Mouse (Mus musculus) forebrain, embryonic 13.5 days (tissue): ENCODE measurements at regions not wholly inside any gene's neighbourhood (a gene's known extent, or its start where the extent isn't known, plus 50 kb on each side); places are given as distances from the start of the nearest gene placed in this dataset.
A peak's percentile ranks its signal among the peaks of the same experiment; 100 is the strongest.

Experiments used
- ATAC-seq: fragments of 200-750 bp; cut with Nextera tagmentation; 2 replicates; pipeline ENCODE4 v1.8.0; 2017
- H3K27ac ChIP-seq: fragments of 300-500 bp; sonication (generic); 2 replicates; pipeline ENCODE4 v1.5.1; 2015; ENCODE audit warnings: inconsistent platforms, mild to moderate bottlenecking, moderate library complexity
- H3K27me3 ChIP-seq: fragments of 300-500 bp; sonication (generic); 2 replicates; pipeline ENCODE4 v1.6.1; 2015; ENCODE audit warnings: mild to moderate bottlenecking, inconsistent platforms
- H3K36me3 ChIP-seq: fragments of 300-500 bp; sonication (generic); 2 replicates; pipeline ENCODE4 v1.6.1; 2015; ENCODE audit warnings: mild to moderate bottlenecking, inconsistent platforms; ENCODE audit not compliant: poor library complexity, severe bottlenecking
- H3K4me1 ChIP-seq: fragments of 300-500 bp; sonication (generic); 2 replicates; pipeline ENCODE4 v1.6.1; 2015; ENCODE audit warnings: inconsistent platforms
- H3K4me2 ChIP-seq: fragments of 300-500 bp; sonication (generic); 2 replicates; pipeline ENCODE4 v1.6.1; 2015; ENCODE audit warnings: inconsistent platforms, mild to moderate bottlenecking, moderate library complexity
- H3K4me3 ChIP-seq: fragments of 300-500 bp; sonication (generic); 2 replicates; pipeline ENCODE4 v1.5.1; 2015; ENCODE audit warnings: mild to moderate bottlenecking, inconsistent platforms
- H3K9ac ChIP-seq: fragments of 300-500 bp; sonication (generic); 2 replicates; pipeline ENCODE4 v1.6.1; 2015; ENCODE audit warnings: mild to moderate bottlenecking, inconsistent platforms
- H3K9me3 ChIP-seq: fragments of 300-500 bp; sonication (generic); replicated peaks from 2 replicates; pipeline ENCODE4 v1.6.1; 2016; ENCODE audit warnings: inconsistent platforms
- WGBS: fragments of 180-500 bp; shearing (Covaris S2); methylation state at CpG from one replicate; pipeline ENCODE4 v1.1.7; 2015; 5-methylcytosine and 5-hydroxymethylcytosine counted together

GRCm38 (mm10) chr5:133576595-133576994 lies 522.9 kb upstream of the Castor2 start:
- Histone ChIP-seq H3K27me3 (no peaks in the 10 kb centered on the region), H3K4me2 (no peak overlapping the region), H3K4me3 (no peak overlapping the region), H3K27ac (no peak overlapping the region), H3K4me1 (no peaks in the 10 kb centered on the region), H3K9me3 (0 out of 2 replicates have a peak, but pooled peaks cover 4% of the 10 kb centered on the region), H3K36me3 (no peaks in the 10 kb centered on the region), H3K9ac (no peak overlapping the region)
- WGBS, result 73% methylated on average over 6 of the region's 6 CpGs
- ATAC-seq, result no peak

GRCm38 (mm10) chr5:133569096-133569495 lies 530.4 kb upstream of the Castor2 start:
- Histone ChIP-seq H3K4me2 (no peak overlapping the region), H3K27ac (no peak overlapping the region), H3K27me3 (no peaks in the 10 kb centered on the region), H3K9me3 (no peaks in the 10 kb centered on the region), H3K9ac (no peak overlapping the region), H3K4me3 (no peak overlapping the region), H3K4me1 (peaks cover 7% of the 10 kb centered on the region; the same call in 1 of the 2 replicates), H3K36me3 (no peaks in the 10 kb centered on the region)
- ATAC-seq, result no peak
- WGBS, result 92% methylated on average over 2 of the region's 2 CpGs

GRCm38 (mm10) chr5:133566506-133566905 lies 533.0 kb upstream of the Castor2 start:
- H3K36me3 ChIP-seq, result no peaks in the 10 kb centered on the region
- WGBS, result 58% methylated on average over 4 of the region's 4 CpGs
- H3K4me1 ChIP-seq, result peaks cover 7% of the 10 kb centered on the region; the same call in 1 of the 2 replicates
- H3K27me3 ChIP-seq, result no peaks in the 10 kb centered on the region
- H3K9me3 ChIP-seq, result no peaks in the 10 kb centered on the region
- ATAC-seq, result no peak
- H3K4me3 ChIP-seq, result no peak overlapping the region
- no peak overlapping the region for H3K4me2 ChIP-seq
- no peak overlapping the region for H3K9ac ChIP-seq
- no peak overlapping the region for H3K27ac ChIP-seq

- Histone ChIP-seq H3K27me3 (no peaks in the 10 kb centered on the region), H3K9me3 (no peaks in the 10 kb centered on the region), H3K36me3 (no peaks in the 10 kb centered on the region), H3K9ac (no peak overlapping the region), H3K4me2 (no peak overlapping the region), H3K27ac (no peak overlapping the region), H3K4me1 (no peaks in the 10 kb centered on the region), H3K4me3 (no peak overlapping the region)
- 93% methylated on average over 7 of the region's 7 CpGs for whole genome bisulfite sequencing
- no peak for ATAC-seq
Measured at GRCm38 (mm10) chr5:133550657-133551056, 548.9 kb upstream of the Castor2 start.

- Histone ChIP-seq H3K9ac (no peak overlapping the region), H3K27ac (no peak overlapping the region), H3K27me3 (no peaks in the 10 kb centered on the region), H3K9me3 (0 out of 2 replicates have a peak, but pooled peaks cover 4% of the 10 kb centered on the region), H3K4me1 (no peaks in the 10 kb centered on the region), H3K4me2 (no peak overlapping the region), H3K4me3 (no peak overlapping the region), H3K36me3 (no peaks in the 10 kb centered on the region)
- no peak for ATAC-seq
Measured at GRCm38 (mm10) chr5:133542217-133542616, 557.3 kb upstream of the Castor2 start.

GRCm38 (mm10) chr5:133532678-133533077 lies 566.8 kb upstream of the Castor2 start:
- Histone ChIP-seq H3K27me3 (no peaks in the 10 kb centered on the region), H3K9me3 (no peaks in the 10 kb centered on the region), H3K36me3 (no peaks in the 10 kb centered on the region), H3K4me1 (no peaks in the 10 kb centered on the region), H3K9ac (no peak overlapping the region), H3K27ac (no peak overlapping the region), H3K4me3 (no peak overlapping the region), H3K4me2 (no peak overlapping the region)
- ATAC-seq, result no peak

GRCm38 (mm10) chr5:133505661-133506060 lies 593.9 kb upstream of the Castor2 start:
- H3K27ac ChIP-seq, result no peak overlapping the region
- no peak for ATAC-seq
- no peaks in the 10 kb centered on the region for H3K27me3 ChIP-seq
- H3K4me1 ChIP-seq, result no peaks in the 10 kb centered on the region
- H3K9me3 ChIP-seq, result no peaks in the 10 kb centered on the region
- no peaks in the 10 kb centered on the region for H3K36me3 ChIP-seq
- H3K9ac ChIP-seq, result no peak overlapping the region
- H3K4me3 ChIP-seq, result no peak overlapping the region
- 67% methylated on average over 2 of the region's 2 CpGs for WGBS
- H3K4me2 ChIP-seq, result no peak overlapping the region

- Histone ChIP-seq H3K4me2 (no peak overlapping the region), H3K9me3 (no peaks in the 10 kb centered on the region), H3K9ac (no peak overlapping the region), H3K4me1 (peaks cover 17% of the 10 kb centered on the region), H3K27ac (no peak overlapping the region), H3K36me3 (no peaks in the 10 kb centered on the region), H3K27me3 (0 out of 2 replicates have a peak, but pooled peaks cover 3% of the 10 kb centered on the region), H3K4me3 (no peak overlapping the region)
- ATAC-seq, result no peak
- WGBS, result 44% methylated on average over 5 of the region's 5 CpGs
Measured at GRCm38 (mm10) chr5:133487806-133488290, 611.7 kb upstream of the Castor2 start.

GRCm38 (mm10) chr5:133482291-133483086 lies 617.0 kb upstream of the Castor2 start:
- no peak overlapping the region for H3K27ac ChIP-seq
- H3K36me3 ChIP-seq, result no peaks in the 10 kb centered on the region
- no peak overlapping the region for H3K4me3 ChIP-seq
- H3K4me1 ChIP-seq, result peaks cover 15% of the 10 kb centered on the region
- H3K9ac ChIP-seq, result no peak overlapping the region
- no peak for ATAC-seq
- no peaks in the 10 kb centered on the region for H3K9me3 ChIP-seq
- no peaks in the 10 kb centered on the region for H3K27me3 ChIP-seq
- peak overlapping the region; percentile 21; the same call in 1 of the 2 replicates for H3K4me2 ChIP-seq
- WGBS, result 34% methylated on average over 14 of the region's 14 CpGs

- ATAC-seq, result no peak
Measured at GRCm38 (mm10) chr5:133479205-133479604, 620.3 kb upstream of the Castor2 start.

GRCm38 (mm10) chr5:133453349-133454049 lies 646.0 kb upstream of the Castor2 start:
- Histone ChIP-seq H3K9me3 (no peaks in the 10 kb centered on the region), H3K4me2 (0 out of 2 replicates have a peak overlapping the region, but pooled peaks have one; percentile 10), H3K4me3 (no peak overlapping the region), H3K9ac (no peak overlapping the region), H3K4me1 (peaks cover 19% of the 10 kb centered on the region), H3K36me3 (no peaks in the 10 kb centered on the region), H3K27me3 (no peaks in the 10 kb centered on the region), H3K27ac (peak overlapping the region; percentile 65)
- ATAC-seq, result peak; percentile 89
- WGBS, result 20% methylated on average over 7 of the region's 7 CpGs

More at GRCm38 (mm10) chr5:133479205-133479604, 620.3 kb upstream of the Castor2 start:
- WGBS, result 82% methylated on average over 6 of the region's 6 CpGs
- Histone ChIP-seq H3K36me3 (no peaks in the 10 kb centered on the region), H3K27me3 (no peaks in the 10 kb centered on the region), H3K4me1 (peaks cover 13% of the 10 kb centered on the region), H3K4me3 (no peak overlapping the region), H3K9me3 (no peaks in the 10 kb centered on the region), H3K4me2 (no peak overlapping the region), H3K9ac (no peak overlapping the region), H3K27ac (no peak overlapping the region)

GRCm38 (mm10) chr5:133449926-133450325 lies 649.6 kb upstream of the Castor2 start:
- no peak overlapping the region for H3K9ac ChIP-seq
- 34% methylated on average over 3 of the region's 3 CpGs for WGBS
- no peaks in the 10 kb centered on the region for H3K27me3 ChIP-seq
- no peak overlapping the region for H3K4me2 ChIP-seq
- no peaks in the 10 kb centered on the region for H3K36me3 ChIP-seq
- H3K9me3 ChIP-seq, result no peaks in the 10 kb centered on the region
- no peak; the same call in 1 of the 2 replicates for ATAC-seq
- peak overlapping the region; percentile 65 for H3K27ac ChIP-seq
- H3K4me1 ChIP-seq, result peaks cover 19% of the 10 kb centered on the region
- H3K4me3 ChIP-seq, result no peak overlapping the region
